Comparison of ENCODE assay signal across 9 mouse cellular contexts in the genomic region with DNA sequence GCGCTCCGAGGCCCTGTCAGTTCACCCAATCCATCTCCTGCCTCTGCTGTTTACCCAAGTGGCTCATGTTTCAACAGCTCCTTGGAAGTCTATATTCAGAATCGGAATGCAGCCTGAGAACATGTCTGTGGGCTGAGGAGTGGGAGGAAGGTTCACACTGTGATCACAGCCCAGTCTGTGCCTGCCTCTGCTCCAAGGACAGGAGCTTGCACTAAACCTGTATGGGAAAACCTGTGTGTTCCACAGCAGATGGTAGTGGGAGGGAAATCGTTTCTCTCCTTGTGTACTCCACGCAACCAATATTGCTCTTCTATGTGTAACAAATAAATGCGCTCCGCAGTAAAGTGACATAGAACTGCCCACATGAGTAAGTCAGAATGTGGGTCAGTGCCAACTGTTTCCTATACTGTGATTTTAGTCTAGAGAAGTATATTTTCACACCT.
DNase-seq lines count a peak whose midpoint lies in the region; ATAC-seq lines count a peak whose summit lies in the region.
"Had no signal": no experiment of that assay in that cellular context is flagged by ENCODE, and none has a peak within 500 bp of the region (broad histone marks: within the 10 kb centered on the region; RNA-seq: fewer than 3 reads in every experiment).

No protein-coding gene starts in this region.

- H3K4me1 ChIP-seq in intestine, embryonic 16.5 days (ENCODE audit: control insufficient read depth, insufficient read depth, low read length), result no peaks in the 10 kb centered on the region
- H3K4me1 ChIP-seq: hindbrain, embryonic 15.5 days had no signal

- 51% methylated on average over 7 of the region's 7 CpGs for WGBS in intestine, embryonic 16.5 days

- H3K4me2 ChIP-seq in intestine, embryonic 16.5 days (ENCODE audit: low read depth, low read length), result no peak overlapping the region
- H3K4me2 ChIP-seq: hindbrain, embryonic 15.5 days had no signal

- no peaks in the 10 kb centered on the region for H3K27me3 ChIP-seq in intestine, embryonic 16.5 days (replicated peaks; ENCODE audit: control insufficient read depth, insufficient read depth, low read length)
- H3K27me3 ChIP-seq: hindbrain, embryonic 15.5 days had no signal

- H3K9me3 ChIP-seq in intestine, embryonic 16.5 days (ENCODE audit: control insufficient read depth, low read length), result no peaks in the 10 kb centered on the region
- H3K9me3 ChIP-seq: hindbrain, embryonic 15.5 days had no signal

- no peak overlapping the region for H3K9ac ChIP-seq in intestine, embryonic 16.5 days (ENCODE audit: low read depth, low read length)
- H3K9ac ChIP-seq: hindbrain, embryonic 15.5 days had no signal

- no peak overlapping the region for H3K4me3 ChIP-seq in intestine, embryonic 16.5 days (ENCODE audit: low read length)
- H3K4me3 ChIP-seq: hindbrain, embryonic 15.5 days had no signal

- no peaks in the 10 kb centered on the region for H3K36me3 ChIP-seq in intestine, embryonic 16.5 days (ENCODE audit: control insufficient read depth, insufficient read depth, low read length)
- H3K36me3 ChIP-seq: hindbrain, embryonic 15.5 days had no signal

- DNase-seq in kidney, postnatal 10 days, result peak; percentile 3
- no peak for DNase-seq in kidney, adult 8-10 months
- DNase-seq in embryo, embryonic 10 days (ENCODE audit: low spot score), result peak; percentile 74
- DNase-seq in left cerebral cortex, postnatal 25 days (ENCODE audit: low spot score in 2 of 2), result peak; percentile 71 to 98
- no peak for DNase-seq in adipocyte (ENCODE audit: low spot score)
- DNase-seq in kidney, adult 11 months, result no peak

- no peak overlapping the region for H3K27ac ChIP-seq in intestine, embryonic 16.5 days (ENCODE audit: low read length)
- H3K27ac ChIP-seq: hindbrain, embryonic 15.5 days had no signal

- ATAC-seq in frontal cortex, adult (ENCODE audit: low TSS enrichment), result peak; percentile 98
- ATAC-seq in intestine, embryonic 16.5 days, result no peak

- intact Hi-C loops in left cerebral cortex, postnatal 25 days (cut with DNase I), result loop anchor here (2.0 to 10.0 kb wide), 4 partner anchors 184 to 1182 kb away; no protein-coding TSS in a partner anchor

Comparison
In these comparisons a context has a peak if more than half of its experiments do, and no peak if none do; other contexts are left out.
1. DNase-seq: peak in kidney, postnatal 10 days (single experiment), embryo, embryonic 10 days (single experiment) and left cerebral cortex, postnatal 25 days (2 of 2); none in kidney, adult 8-10 months (0 of 2), adipocyte (single experiment) and kidney, adult 11 months (single experiment).